Mouse (Mus musculus) olfactory bulb, adult 2 months (tissue): Measurements from ENCODE around the gene Iqub.

Experiments used
- CTCF ChIP-seq: fragments of 200-500 bp; IDR thresholded peaks from 2 replicates; pipeline ENCODE4 v1.5.1; 2012; ENCODE audit warnings: low read depth, mild to moderate bottlenecking, low read length, moderate library complexity; ENCODE audit not compliant: insufficient read depth
- POLR2A ChIP-seq: fragments of 200-500 bp; IDR thresholded peaks from 2 replicates; pipeline ENCODE4 v1.6.1; 2012; ENCODE audit warnings: mild to moderate bottlenecking, low read depth, low read length, moderate library complexity; ENCODE audit not compliant: insufficient read depth

DNA sequence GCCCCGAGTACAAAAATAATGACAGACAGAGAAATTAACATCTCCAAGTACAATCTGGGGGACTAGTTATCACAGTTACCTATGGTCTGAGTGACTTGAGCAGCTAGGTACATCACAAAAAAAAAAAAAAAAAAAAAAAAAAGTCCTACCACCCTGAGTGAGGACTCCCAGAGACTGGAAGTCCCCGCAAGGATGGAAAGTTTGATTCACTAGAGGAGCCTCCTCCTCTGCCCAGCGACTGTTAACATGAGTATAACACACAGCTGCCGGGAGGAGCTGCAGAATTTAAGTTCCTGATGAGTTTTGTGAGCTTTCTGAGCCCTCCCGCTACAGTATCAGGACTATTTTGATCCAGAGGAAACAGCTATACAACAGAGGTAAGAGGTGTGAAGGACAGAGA lies 28.3 kb downstream of the Iqub start:
- TF ChIP-seq CTCF (no peak), POLR2A (no peak)
